Mouse (Mus musculus): ENCODE data around the gene Pck2.

The Pck2 gene

GRCm38 (mm10) chr14:55527940-55528339, 12.1 kb upstream of the Pck2 start:
- peak; percentile 75 for DNase-seq (ENCODE audit: low read depth, low spot score)

DNA sequence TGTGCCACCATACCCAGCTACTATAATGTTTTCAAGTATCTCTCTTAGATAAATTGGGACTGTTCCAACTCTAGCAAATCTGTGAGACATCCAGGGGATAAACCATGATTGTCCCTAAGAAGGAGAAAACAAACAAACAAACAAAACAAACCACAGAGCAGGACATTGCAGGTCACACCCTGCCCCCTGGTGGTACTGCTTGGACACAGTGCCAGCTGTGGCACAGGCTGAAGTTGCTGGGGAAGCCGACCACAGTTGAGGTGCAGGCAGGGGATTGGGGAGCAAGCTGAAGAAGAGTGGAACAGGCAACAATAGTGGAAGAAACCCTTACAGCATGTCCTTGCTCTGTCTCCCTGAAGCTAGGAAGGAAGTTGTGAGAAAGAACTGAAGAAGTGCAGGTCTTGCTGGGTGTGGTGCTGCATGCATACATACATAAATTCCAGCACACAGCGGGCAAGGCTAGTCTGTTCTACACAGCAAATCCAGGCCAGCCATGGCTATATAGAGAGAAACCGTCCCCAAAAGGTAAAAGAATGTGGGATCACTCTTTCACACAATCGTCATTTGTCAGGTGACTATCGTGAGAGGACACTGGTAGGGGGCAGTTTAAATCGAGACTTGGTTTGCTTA, 3.8 kb upstream of the Pck2 start:
- DNase-seq (ENCODE audit: low read depth, low spot score) = peak; percentile 67

DNA sequence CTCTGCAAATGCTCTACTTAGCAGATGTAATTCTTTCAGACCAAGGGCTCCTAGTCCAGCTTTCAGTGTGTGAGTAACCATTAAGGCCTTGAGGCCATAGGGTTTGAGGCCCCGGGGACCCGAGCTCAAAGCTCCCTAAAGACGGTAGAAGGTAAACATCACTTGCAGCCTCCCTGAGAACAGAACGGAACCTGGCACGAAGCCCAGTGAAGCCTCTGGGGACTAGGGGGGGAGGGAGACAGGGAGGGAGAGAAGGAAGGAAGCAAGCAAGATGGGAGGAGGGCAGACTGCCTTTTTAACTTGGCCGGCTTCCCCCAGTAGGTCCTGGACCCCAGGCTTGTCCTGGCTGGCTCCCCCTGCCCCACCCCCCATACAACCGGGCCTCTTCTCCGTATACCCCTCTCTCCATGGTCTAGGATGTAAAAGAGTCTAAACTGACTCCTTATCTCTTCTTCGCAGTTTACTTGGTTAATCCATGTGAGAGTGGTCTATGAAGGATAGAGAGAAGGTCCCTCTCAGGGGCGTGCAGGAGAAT, 788 bp downstream of the Pck2 start:
- peak; percentile 69 for DNase-seq (ENCODE audit: low read depth, low spot score)

DNA sequence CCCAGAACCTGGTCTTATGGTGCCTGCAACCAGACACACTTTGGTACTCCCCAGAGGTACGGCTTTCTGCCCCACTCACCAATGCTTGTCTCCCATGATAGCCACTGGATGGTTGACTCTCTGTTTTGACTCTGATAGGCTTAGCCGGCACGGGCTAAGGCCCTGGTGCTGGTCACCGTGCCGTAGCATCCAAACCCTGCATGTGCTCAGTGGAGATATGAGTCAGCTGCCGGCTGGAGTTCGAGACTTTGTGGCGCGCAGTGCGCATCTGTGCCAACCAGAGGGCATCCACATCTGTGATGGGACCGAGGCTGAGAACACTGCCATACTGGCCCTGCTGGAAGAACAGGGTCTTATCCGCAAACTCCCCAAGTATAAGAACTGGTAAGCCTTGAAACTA, 2.2 kb downstream of the Pck2 start:
- DNase-seq (ENCODE audit: low read depth, low spot score) = no peak

GRCm38 (mm10) chr14:55544334-55544733, 4.3 kb downstream of the Pck2 start:
- DNase-seq (ENCODE audit: low read depth, low spot score) = no peak

DNA sequence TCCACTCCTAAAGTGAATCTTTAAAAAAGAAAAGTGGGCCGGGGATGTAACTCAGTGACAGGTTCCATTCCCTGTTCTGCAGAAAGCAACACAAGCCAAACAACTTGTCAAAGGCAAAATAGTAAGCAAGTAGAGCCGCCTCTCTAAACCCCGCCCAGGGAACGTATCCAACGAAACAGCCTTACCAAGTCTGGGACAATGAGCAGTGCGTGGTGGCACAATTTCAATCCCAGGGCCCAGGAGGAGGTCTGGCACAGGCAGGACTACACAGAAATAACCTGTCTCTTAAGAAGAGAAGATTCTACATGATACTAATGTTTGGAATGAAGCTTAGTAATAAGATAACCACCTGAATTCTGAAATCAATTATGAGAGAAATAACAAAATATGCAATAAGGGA, 10.1 kb downstream of the Pck2 start:
- DNase-seq (ENCODE audit: low read depth, low spot score) = no peak

DNA sequence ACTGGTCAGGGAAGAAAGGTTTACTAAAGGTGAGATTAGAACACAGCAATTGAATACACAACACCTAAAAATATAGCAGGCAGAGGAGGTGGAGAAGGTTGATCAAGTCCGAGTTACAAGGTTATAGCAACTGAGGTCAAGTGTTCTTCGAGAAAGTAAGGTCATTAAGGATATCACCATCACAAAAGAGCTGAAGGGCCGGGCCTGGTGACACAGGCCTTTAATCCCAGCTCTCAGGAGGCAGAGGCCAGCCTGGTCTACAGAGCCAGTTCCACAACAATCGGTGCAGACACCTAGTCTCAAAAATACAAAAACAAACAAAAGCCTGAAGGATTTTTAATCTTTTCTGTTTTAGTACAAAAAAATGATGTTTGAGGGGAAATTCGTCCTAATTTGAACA, 11.3 kb downstream of the Pck2 start:
- no peak for DNase-seq (ENCODE audit: low read depth, low spot score)

GRCm38 (mm10) chr14:55551794-55552193, 11.7 kb downstream of the Pck2 start:
- DNase-seq (ENCODE audit: low read depth, low spot score) = no peak

DNA sequence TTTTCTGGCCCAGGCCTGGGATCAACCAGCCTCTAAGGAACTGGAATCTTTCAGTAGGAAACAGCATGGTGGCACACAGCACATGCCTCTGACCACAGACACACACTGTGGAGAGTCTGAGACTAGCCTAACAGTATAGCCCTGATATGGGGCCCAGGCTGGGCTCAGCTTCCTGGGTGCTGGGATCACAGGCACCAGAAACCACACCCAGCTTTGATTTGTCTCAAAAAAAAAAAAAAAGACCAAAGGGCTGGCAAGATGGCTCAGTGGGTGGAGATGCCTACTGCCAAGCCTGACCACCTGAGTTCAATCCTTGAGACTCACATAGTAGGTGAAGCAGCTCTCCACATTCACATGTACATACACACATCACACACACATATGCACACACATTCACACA, 14.6 kb downstream of the Pck2 start:
- no peak for DNase-seq (ENCODE audit: low read depth, low spot score)

- DNase-seq (ENCODE audit: low read depth, low spot score) = no peak
Observed at GRCm38 (mm10) chr14:55555788-55556187, 15.7 kb downstream of the Pck2 start.

- DNase-seq (ENCODE audit: low read depth, low spot score) = peak; percentile 88
Observed at GRCm38 (mm10) chr14:55557003-55557402, 16.9 kb downstream of the Pck2 start.

GRCm38 (mm10) chr14:55557587-55557986, 17.5 kb downstream of the Pck2 start:
- DNase-seq (ENCODE audit: low read depth, low spot score) = no peak

DNA sequence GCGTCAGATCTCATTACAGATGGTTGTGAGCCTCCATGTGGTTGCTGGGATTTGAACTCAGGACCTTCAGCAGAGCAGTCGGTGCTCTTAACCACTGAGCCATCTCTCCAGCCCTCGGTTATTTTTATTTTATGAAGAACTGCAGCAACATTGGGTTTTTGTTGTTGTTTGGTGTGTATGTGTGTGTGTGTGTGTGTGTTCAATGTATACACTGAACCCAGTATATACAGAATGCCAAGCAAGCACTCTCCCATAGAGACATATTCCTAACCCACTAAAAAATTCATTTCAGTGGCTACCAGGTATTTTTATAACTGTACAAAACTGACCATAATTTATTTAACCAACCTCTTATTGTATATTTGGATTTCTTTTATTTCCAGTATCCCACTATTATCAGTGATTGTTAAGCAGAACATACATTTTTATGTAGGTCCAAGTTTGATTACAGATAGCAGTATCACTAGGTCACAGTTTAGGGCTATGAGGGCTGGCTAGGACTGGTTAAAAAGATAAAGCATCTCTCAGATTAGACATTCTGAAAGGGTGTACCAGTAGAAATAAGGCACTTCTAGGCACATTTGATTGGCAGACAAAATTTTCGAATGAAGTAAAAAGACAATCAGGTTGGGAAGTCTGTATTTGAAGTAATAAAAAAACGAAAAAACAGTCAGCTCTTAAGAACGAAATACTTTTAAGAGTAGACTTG, 18.8 kb downstream of the Pck2 start:
- DNase-seq (ENCODE audit: low read depth, low spot score) = no peak

DNA sequence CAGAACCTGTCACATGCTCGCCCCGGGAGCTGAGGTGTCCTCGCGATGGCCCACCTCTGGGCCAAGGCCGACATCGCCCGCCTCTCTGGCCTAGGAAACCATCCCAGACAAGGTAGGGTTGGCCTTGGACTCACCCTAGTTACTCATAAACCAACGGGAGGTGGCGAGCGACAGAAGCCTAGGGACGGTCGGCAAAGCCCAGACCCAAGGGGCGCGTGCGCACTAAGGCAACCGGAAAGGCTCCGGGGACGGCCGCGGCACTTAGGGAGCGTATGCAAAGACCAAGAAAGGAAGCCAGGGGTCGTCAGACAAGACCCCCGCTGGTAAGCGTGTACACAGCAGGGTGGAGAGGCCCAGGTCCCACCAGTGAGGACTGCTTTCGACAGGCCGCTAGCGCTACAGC, 19.7 kb downstream of the Pck2 start, which contains the start of gene Dcaf11:
Gene Dcaf11 (plus strand): TSS at position 208 of the 403 bp plus-strand sequence.
- DNase-seq (ENCODE audit: low read depth, low spot score) = peak; percentile 91

- peak; percentile 98 for DNase-seq (ENCODE audit: low read depth, low spot score)
Observed at GRCm38 (mm10) chr14:55560202-55561073, 20.4 kb downstream of the Pck2 start, which contains the start of gene A730061H03Rik. TSS of gene A730061H03Rik (minus strand) at chr14:55560406.

DNA sequence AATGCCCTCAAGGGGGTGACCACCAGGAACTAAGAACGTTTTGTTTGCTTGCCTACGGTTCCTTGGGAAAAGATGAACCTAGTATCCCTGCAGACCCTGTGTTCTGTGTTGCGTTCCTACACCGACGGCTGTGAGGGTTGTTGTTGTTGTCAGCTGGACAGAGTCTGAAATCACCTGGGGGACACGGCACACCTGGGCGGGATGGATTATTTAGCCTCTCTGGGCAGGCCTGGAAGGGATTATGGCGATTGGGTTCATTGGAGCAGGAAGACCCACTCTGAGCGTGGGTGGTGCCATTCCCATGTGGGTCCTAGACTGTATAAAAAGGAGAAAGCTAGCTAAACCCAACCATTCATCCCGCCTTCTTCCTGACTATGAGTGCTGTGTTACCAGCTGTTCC, 21.8 kb downstream of the Pck2 start:
- DNase-seq (ENCODE audit: low read depth, low spot score) = no peak

- no peak for DNase-seq (ENCODE audit: low read depth, low spot score)
Observed at GRCm38 (mm10) chr14:55563249-55563648, 23.2 kb downstream of the Pck2 start.

DNA sequence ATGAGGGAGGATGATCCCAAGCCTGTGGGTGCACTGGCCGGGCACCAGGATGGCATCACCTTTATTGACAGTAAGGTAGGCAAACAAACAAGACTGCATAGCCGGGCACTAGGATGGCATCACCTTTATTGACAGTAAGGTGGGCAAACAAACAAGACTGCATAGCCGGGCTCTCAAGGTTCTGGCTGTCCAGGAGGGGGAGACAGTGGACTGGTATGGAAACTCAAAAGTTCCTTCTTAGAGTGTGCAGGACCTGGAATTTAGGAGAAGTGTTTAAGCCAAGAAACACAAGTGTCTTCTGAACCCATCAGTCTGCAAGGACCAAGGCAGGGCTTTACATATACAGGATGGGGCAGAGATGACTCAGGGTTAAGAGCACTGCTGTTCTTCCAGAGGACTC, 25.7 kb downstream of the Pck2 start:
- DNase-seq (ENCODE audit: low read depth, low spot score) = no peak

- DNase-seq (ENCODE audit: low read depth, low spot score) = no peak
Observed at GRCm38 (mm10) chr14:55567496-55567895, 27.4 kb downstream of the Pck2 start.

- DNase-seq (ENCODE audit: low read depth, low spot score) = no peak
Observed at GRCm38 (mm10) chr14:55570588-55570987, 30.5 kb downstream of the Pck2 start.

DNA sequence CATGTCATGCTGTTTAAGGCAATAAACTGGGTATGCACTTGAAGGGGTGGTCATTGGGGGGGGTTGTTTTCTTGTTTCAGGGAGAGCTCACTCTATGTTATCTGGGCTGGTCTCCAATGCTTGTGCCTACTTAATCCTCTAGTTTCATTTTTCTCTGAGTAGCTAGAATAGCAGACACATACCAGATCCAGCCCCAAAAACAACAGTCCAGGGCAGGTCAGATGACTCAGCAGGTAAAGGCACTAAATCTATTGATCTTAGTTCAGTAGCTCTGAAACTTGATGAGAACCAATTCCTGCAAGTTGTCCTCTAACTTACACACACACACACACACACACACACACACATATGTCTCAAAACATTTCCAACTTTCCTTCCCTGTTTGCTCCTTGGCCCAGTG, 31.7 kb downstream of the Pck2 start:
- no peak for DNase-seq (ENCODE audit: low read depth, low spot score)

DNA sequence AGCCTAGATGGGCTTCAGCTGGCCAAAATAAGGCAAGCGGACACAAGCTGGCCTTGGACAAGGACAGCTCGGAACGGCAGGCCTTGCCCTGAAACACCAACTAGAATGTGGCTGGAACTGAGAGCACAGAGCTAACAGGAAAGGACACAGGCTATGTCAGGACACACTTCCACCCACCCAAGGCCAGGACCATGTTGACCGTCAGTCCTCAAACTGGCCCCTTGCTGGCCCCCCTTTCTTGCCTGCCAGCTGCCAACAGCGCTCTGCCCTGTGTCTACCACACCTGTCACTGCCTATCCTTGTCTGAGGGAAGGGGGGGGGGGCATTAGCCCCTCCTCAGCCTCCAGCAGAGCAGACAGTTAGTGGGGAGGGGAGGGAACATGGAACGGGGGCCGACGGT, 35.2 kb downstream of the Pck2 start, which contains the start of gene Fitm1:
Gene Fitm1 (plus strand): TSS at position 316 of the 400 bp plus-strand sequence.
- no peak for DNase-seq (ENCODE audit: low read depth, low spot score)

Data from CD4-positive, CD25-positive, alpha-beta regulatory T cell, adult 2 months (primary cell).